Mouse (Mus musculus) limb, embryonic 12.5 days (tissue): Measurements from ENCODE around the gene Olfr982. TPM values are rescaled to one million over a fixed set of nuclear protein-coding genes. Genes with fewer than 3 reads are reported as not detected.

Experiments
- ATAC-seq: fragments of 200-750 bp; cut with Nextera tagmentation; 2 replicates; pipeline ENCODE4 v1.8.0; 2017; ENCODE audit warnings: low read depth, moderate TSS enrichment; ENCODE audit not compliant: insufficient number of reproducible peaks, insufficient read depth, low FRiP score, low TSS enrichment
- H3K27ac ChIP-seq: fragments of 300-500 bp; sonication (generic); 2 replicates; pipeline ENCODE4 v1.5.1; 2016; ENCODE audit warnings: mild to moderate bottlenecking, moderate library complexity
- H3K27me3 ChIP-seq: fragments of 300-500 bp; sonication (generic); 2 replicates; pipeline ENCODE4 v1.6.1; 2016; ENCODE audit warnings: mild to moderate bottlenecking, moderate library complexity
- H3K36me3 ChIP-seq: fragments of 300-500 bp; sonication (generic); 2 replicates; pipeline ENCODE4 v1.6.1; 2016; ENCODE audit warnings: mild to moderate bottlenecking, moderate library complexity
- H3K4me1 ChIP-seq: fragments of 300-500 bp; sonication (generic); replicated peaks from 2 replicates; pipeline ENCODE4 v1.6.1; 2016
- H3K4me2 ChIP-seq: fragments of 300-500 bp; sonication (generic); 2 replicates; pipeline ENCODE4 v1.6.1; 2016; ENCODE audit warnings: mild to moderate bottlenecking, moderate library complexity
- H3K4me3 ChIP-seq: fragments of 300-500 bp; sonication (generic); replicated peaks from 2 replicates; pipeline ENCODE4 v1.5.1; 2016; ENCODE audit warnings: mild to moderate bottlenecking
- H3K9ac ChIP-seq: fragments of 300-500 bp; sonication (generic); replicated peaks from 2 replicates; pipeline ENCODE4 v1.6.1; 2016; ENCODE audit warnings: mild to moderate bottlenecking, moderate library complexity
- H3K9me3 ChIP-seq: fragments of 300-500 bp; sonication (generic); 2 replicates; pipeline ENCODE4 v1.6.1; 2016; ENCODE audit warnings: mild to moderate bottlenecking, moderate library complexity
- WGBS: fragments of 180-500 bp; shearing (Covaris S2); methylation state at CpG from one replicate; pipeline ENCODE4 v1.1.7; 2016; 5-methylcytosine and 5-hydroxymethylcytosine counted together
- polyA plus RNA-seq: library from polyadenylated mRNA; unstranded; fragments of >200 nt; fragmentation: Nextera tagmentation; extraction: Ambion mirVana; gene quantifications from 2 replicates; pipeline ENCODE4 v1.2.1, GENCODE M21; 2016

Gene Olfr982
- polyA plus RNA-seq: not detected in 2 replicates

- Histone ChIP-seq H3K4me1 (no peaks in the 10 kb centered on the region), H3K4me2 (no peak within 1 kb of the TSS), H3K27me3 (no peaks in the 10 kb centered on the region), H3K4me3 (no peak within 1 kb of the TSS), H3K9me3 (no peaks in the 10 kb centered on the region), H3K36me3 (no peaks in the 10 kb centered on the region), H3K27ac (no peak within 1 kb of the TSS), H3K9ac (no peak within 1 kb of the TSS)
- 74% methylated on average over 2 of the region's 2 CpGs for WGBS
- ATAC-seq: no peak
Observed at GRCm38 (mm10) chr9:40073529-40073928, at the start of gene Olfr982. TSS of gene Olfr982 (plus strand) at chr9:40073829.

- Histone ChIP-seq H3K36me3 (no peaks in the 10 kb centered on the region), H3K4me1 (no peaks in the 10 kb centered on the region)
- 92% methylated on average over 19 of the region's 19 CpGs for WGBS
Observed at GRCm38 (mm10) chr9:40050138-40050537, 23.5 kb upstream of the Olfr982 start.

GRCm38 (mm10) chr9:40093495-40093894 is 19.9 kb downstream of the Olfr982 start, which contains the start of gene Olfr983:
TSS of gene Olfr983 (minus strand) at chr9:40093595.
- H3K27me3 ChIP-seq: no peaks in the 10 kb centered on the region
- WGBS: 81% methylated on average over 2 of the region's 2 CpGs
- H3K9me3 ChIP-seq: no peaks in the 10 kb centered on the region
- no peak for ATAC-seq
- H3K4me3 ChIP-seq: no peak within 1 kb of the TSS
- no peak within 1 kb of the TSS for H3K4me2 ChIP-seq
- H3K4me1 ChIP-seq: no peaks in the 10 kb centered on the region
- no peaks in the 10 kb centered on the region for H3K36me3 ChIP-seq
- H3K9ac ChIP-seq: no peak within 1 kb of the TSS
- H3K27ac ChIP-seq: no peak within 1 kb of the TSS

More at GRCm38 (mm10) chr9:40050138-40050537, 23.5 kb upstream of the Olfr982 start:
- no peak overlapping the region for H3K27ac ChIP-seq
- no peaks in the 10 kb centered on the region for H3K27me3 ChIP-seq
- H3K4me3 ChIP-seq: no peak overlapping the region
- no peak overlapping the region for H3K9ac ChIP-seq
- ATAC-seq: no peak
- H3K4me2 ChIP-seq: no peak overlapping the region
- H3K9me3 ChIP-seq: no peaks in the 10 kb centered on the region

DNA sequence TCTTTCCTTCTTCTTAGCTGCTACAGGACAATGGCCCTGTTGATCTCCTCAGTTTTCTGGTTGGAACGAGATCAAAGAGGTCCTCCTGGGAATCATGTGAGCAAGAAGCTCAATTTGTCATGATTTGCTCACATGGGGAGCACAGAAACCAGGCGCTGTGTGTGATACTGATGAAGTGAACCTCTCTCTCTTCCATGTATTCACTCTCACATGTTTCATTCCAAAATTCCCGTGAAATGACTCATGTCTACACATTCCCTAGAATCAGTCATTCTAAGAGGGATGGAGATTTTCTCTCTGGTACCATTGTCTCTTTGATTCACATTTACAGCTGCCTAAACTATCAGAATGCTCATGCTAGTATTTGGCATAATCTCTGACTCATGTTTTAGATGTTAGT is 21.1 kb downstream of the Olfr982 start:
- no peak overlapping the region for H3K4me3 ChIP-seq
- H3K27me3 ChIP-seq: no peaks in the 10 kb centered on the region
- no peaks in the 10 kb centered on the region for H3K36me3 ChIP-seq
- H3K4me1 ChIP-seq: no peaks in the 10 kb centered on the region
- WGBS: 71% methylated on average over 3 of the region's 3 CpGs
- H3K9ac ChIP-seq: no peak overlapping the region
- no peaks in the 10 kb centered on the region for H3K9me3 ChIP-seq
- no peak overlapping the region for H3K4me2 ChIP-seq
- H3K27ac ChIP-seq: no peak overlapping the region
- no peak for ATAC-seq

DNA sequence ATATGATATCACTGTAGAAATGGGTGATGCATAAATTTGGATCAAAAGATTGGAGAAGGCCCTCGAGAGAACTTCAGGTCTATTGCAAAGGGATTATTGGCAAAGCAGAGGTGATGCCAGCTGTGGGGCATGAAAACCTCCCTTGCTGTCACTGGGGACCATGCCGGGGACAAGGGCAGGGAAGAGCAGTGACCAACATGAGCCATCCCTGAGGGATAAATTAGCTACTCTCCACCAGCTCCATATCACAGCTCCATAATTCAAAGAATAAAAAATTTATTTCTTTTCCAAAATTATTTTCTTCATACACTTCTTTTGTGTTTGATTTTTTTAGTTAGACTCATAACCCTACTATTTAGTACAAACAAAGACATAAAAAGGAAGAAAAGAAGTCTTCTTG is 40.5 kb downstream of the Olfr982 start, which contains the start of gene Olfr984:
Olfr984 (minus strand) TSS at position 101 of the 400 bp plus-strand sequence.
- 84% methylated on average over 2 of the region's 2 CpGs for WGBS
- Histone ChIP-seq H3K27me3 (no peaks in the 10 kb centered on the region), H3K9ac (no peak within 1 kb of the TSS), H3K4me3 (no peak within 1 kb of the TSS), H3K9me3 (no peaks in the 10 kb centered on the region), H3K36me3 (no peaks in the 10 kb centered on the region), H3K4me2 (no peak within 1 kb of the TSS), H3K4me1 (no peaks in the 10 kb centered on the region; the same call in 1 of the 2 replicates), H3K27ac (no peak within 1 kb of the TSS)
- no peak for ATAC-seq

DNA sequence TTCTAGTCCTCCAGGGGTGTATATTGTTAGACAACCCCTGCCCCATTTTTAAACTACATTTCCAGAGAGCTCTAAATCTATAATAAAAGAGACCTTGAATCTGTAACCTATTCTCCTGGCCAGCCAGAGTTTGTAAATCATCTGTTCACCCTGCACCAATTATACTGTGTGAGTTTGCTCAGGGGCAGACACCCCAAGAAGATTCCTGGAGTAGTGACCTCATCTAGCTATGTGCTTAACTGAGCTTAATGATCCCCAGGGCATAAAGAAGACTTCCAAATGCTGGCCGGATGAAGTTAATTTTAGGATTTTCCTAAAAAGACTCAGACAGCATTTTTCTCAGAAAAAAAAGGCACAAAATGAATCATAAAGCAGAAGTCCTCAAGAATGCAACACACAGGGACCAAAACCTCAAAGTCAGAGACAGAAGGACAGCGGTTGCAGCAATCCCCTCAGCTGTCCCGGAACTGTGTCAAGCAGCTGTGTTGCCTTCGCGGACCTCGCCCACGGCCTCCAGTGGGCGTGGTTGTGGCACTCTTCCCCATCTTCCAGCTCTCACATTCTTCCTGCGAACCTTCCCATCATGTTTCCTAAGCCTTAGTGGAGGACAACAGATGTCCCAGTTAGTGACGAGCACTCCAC is 43.1 kb downstream of the Olfr982 start:
- H3K27me3 ChIP-seq: no peaks in the 10 kb centered on the region
- H3K4me2 ChIP-seq: no peak overlapping the region
- 61% methylated on average over 10 of the region's 10 CpGs for WGBS
- no peak overlapping the region for H3K4me3 ChIP-seq
- H3K9ac ChIP-seq: no peak overlapping the region
- H3K9me3 ChIP-seq: no peaks in the 10 kb centered on the region
- ATAC-seq: no peak
- H3K4me1 ChIP-seq: no peaks in the 10 kb centered on the region; the same call in 1 of the 2 replicates
- no peaks in the 10 kb centered on the region for H3K36me3 ChIP-seq
- no peak overlapping the region for H3K27ac ChIP-seq

GRCm38 (mm10) chr9:40117287-40117659 is 43.6 kb downstream of the Olfr982 start:
- Histone ChIP-seq H3K9ac (no peak overlapping the region), H3K27ac (no peak overlapping the region), H3K36me3 (no peaks in the 10 kb centered on the region), H3K27me3 (no peaks in the 10 kb centered on the region), H3K9me3 (no peaks in the 10 kb centered on the region), H3K4me2 (no peak overlapping the region), H3K4me3 (no peak overlapping the region), H3K4me1 (no peaks in the 10 kb centered on the region; the same call in 1 of the 2 replicates)
- WGBS: 86% methylated on average over 5 of the region's 5 CpGs
- ATAC-seq: no peak

Other genes with a start within 250 kb of the Olfr982 start
- gene Olfr971, start 237.0 kb upstream of the Olfr982 start, polyA plus RNA-seq: not detected in 2 replicates
- gene Olfr972, start 207.4 kb upstream of the Olfr982 start, polyA plus RNA-seq: not detected in 2 replicates
- not detected in 2 replicates for gene Olfr229, start 166.5 kb upstream of the Olfr982 start, polyA plus RNA-seq
- gene Olfr974, start 136.3 kb upstream of the Olfr982 start, polyA plus RNA-seq: not detected in 2 replicates
- gene Olfr975, start 121.8 kb upstream of the Olfr982 start, polyA plus RNA-seq: not detected in 2 replicates
- not detected in 2 replicates for gene Olfr976, start 112.7 kb upstream of the Olfr982 start, polyA plus RNA-seq
- gene Olfr978, start 81.7 kb upstream of the Olfr982 start, polyA plus RNA-seq: not detected in 2 replicates
- gene Olfr979, start 70.4 kb upstream of the Olfr982 start, polyA plus RNA-seq: not detected in 2 replicates
- not detected in 2 replicates for gene Olfr980, start 64.2 kb upstream of the Olfr982 start, polyA plus RNA-seq
- gene Olfr981, start 52.4 kb upstream of the Olfr982 start, polyA plus RNA-seq: not detected in 2 replicates
- not detected in 2 replicates for gene Olfr983, start 19.8 kb downstream of the Olfr982 start, polyA plus RNA-seq
- 0.04 TPM in 1 of 2 replicates, not detected in the other for gene Olfr984, start 40.4 kb downstream of the Olfr982 start, polyA plus RNA-seq
- gene Olfr985, start 56.4 kb downstream of the Olfr982 start, polyA plus RNA-seq: not detected in 2 replicates
- not detected in 2 replicates for gene Tmem225, start 74.3 kb downstream of the Olfr982 start, polyA plus RNA-seq
- not detected in 2 replicates for gene Olfr986, start 107.1 kb downstream of the Olfr982 start, polyA plus RNA-seq
- gene Zfp202, start 118.5 kb downstream of the Olfr982 start, polyA plus RNA-seq: 7.4 and 8.8 TPM in 2 replicates
- 0.65 and 1.5 TPM in 2 replicates for gene Scn3b, start 195.4 kb downstream of the Olfr982 start, polyA plus RNA-seq